Mouse (Mus musculus): ENCODE results near the gene Cldnd1. TPM values are rescaled to one million over a fixed set of nuclear protein-coding genes. Genes with fewer than 3 reads are reported as not detected.

Gene Cldnd1
- polyA plus RNA-seq, 1 experiment from 2014 or later = 120 TPM

Small RNA genes within 50 kb of the gene (microRNA-seq; reads per million reads assigned to microRNA genes)
- gene Gm27564 = not detected

Other genes with a start within 250 kb of the Cldnd1 start
- 10.1 and 10.5 TPM in 2 replicates for gene St3gal6, start 203.7 kb upstream of the Cldnd1 start, polyA plus RNA-seq (2016; fragmentation: Nextera tagmentation; extraction: Ambion mirVana)
- gene Gm813, start 110.9 kb upstream of the Cldnd1 start, polyA plus RNA-seq (2016; fragmentation: Nextera tagmentation; extraction: Ambion mirVana) = not detected in 2 replicates
- gene E330017A01Rik, start 89.2 kb upstream of the Cldnd1 start, polyA plus RNA-seq (2016; fragmentation: Nextera tagmentation; extraction: Ambion mirVana) = not detected in 2 replicates
- 18.4 and 22.5 TPM in 2 replicates for gene Cpox, start 57.6 kb upstream of the Cldnd1 start, polyA plus RNA-seq (2016; fragmentation: Nextera tagmentation; extraction: Ambion mirVana)
- not detected in 2 replicates for gene Gpr15, start 8.8 kb upstream of the Cldnd1 start, polyA plus RNA-seq (2016; fragmentation: Nextera tagmentation; extraction: Ambion mirVana)
- gene Olfr172, start 35.3 kb downstream of the Cldnd1 start, polyA plus RNA-seq (2016; fragmentation: Nextera tagmentation; extraction: Ambion mirVana) = not detected in 2 replicates
- gene Olfr173, start 72.4 kb downstream of the Cldnd1 start, polyA plus RNA-seq (2016; fragmentation: Nextera tagmentation; extraction: Ambion mirVana) = not detected in 2 replicates
- gene Olfr175-ps1, start 98.9 kb downstream of the Cldnd1 start, polyA plus RNA-seq (2016; fragmentation: Nextera tagmentation; extraction: Ambion mirVana) = not detected in 2 replicates
- gene Olfr177, start 146.9 kb downstream of the Cldnd1 start, polyA plus RNA-seq (2016; fragmentation: Nextera tagmentation; extraction: Ambion mirVana) = not detected in 2 replicates
- gene Olfr178, start 164.2 kb downstream of the Cldnd1 start, polyA plus RNA-seq (2016; fragmentation: Nextera tagmentation; extraction: Ambion mirVana) = not detected in 2 replicates
- gene Olfr181, start 200.8 kb downstream of the Cldnd1 start, polyA plus RNA-seq (2016; fragmentation: Nextera tagmentation; extraction: Ambion mirVana) = not detected in 2 replicates
- gene Olfr180, start 201.5 kb downstream of the Cldnd1 start, polyA plus RNA-seq (2016; fragmentation: Nextera tagmentation; extraction: Ambion mirVana) = not detected in 2 replicates

Measured in hindbrain, embryonic 12.5 days (tissue).